Mouse (Mus musculus) stomach, postnatal 0 days (tissue): ENCODE results near the gene Oog4. TPM values are rescaled to one million over a fixed set of nuclear protein-coding genes. Genes with fewer than 3 reads are reported as not detected.
A peak's percentile ranks its signal among the peaks of the same experiment; 100 is the strongest.

Source experiments
- ATAC-seq: fragments of 200-750 bp; cut with Nextera tagmentation; 2 replicates; pipeline ENCODE4 v1.8.0; 2017; ENCODE audit not compliant: low FRiP score, low TSS enrichment
- DNase-seq: peaks from one replicate; pipeline ENCODE4 v3.0.0-alpha.2; 2016; ENCODE audit warnings: low spot score
- H3K27ac ChIP-seq: fragments of 300-500 bp; sonication (generic); replicated peaks from 2 replicates; pipeline ENCODE4 v1.5.1; 2014; ENCODE audit warnings: mild to moderate bottlenecking, control low read depth
- H3K27me3 ChIP-seq: fragments of 300-500 bp; sonication (generic); 2 replicates; pipeline ENCODE4 v1.6.1; 2014; ENCODE audit warnings: low read length; ENCODE audit not compliant: control insufficient read depth, insufficient read depth
- H3K36me3 ChIP-seq: fragments of 300-500 bp; sonication (generic); 2 replicates; pipeline ENCODE4 v1.6.1; 2014; ENCODE audit warnings: low read length, mixed read lengths; ENCODE audit not compliant: control insufficient read depth, insufficient read depth
- H3K4me1 ChIP-seq: fragments of 300-500 bp; sonication (generic); replicated peaks from 2 replicates; pipeline ENCODE4 v1.6.1; 2014; ENCODE audit warnings: antibody characterized with exemption; ENCODE audit not compliant: control insufficient read depth, insufficient read depth
- H3K4me2 ChIP-seq: fragments of 300-500 bp; sonication (generic); replicated peaks from 2 replicates; pipeline ENCODE4 v1.6.1; 2014; ENCODE audit warnings: low read depth, mild to moderate bottlenecking, control low read depth, moderate library complexity
- H3K4me3 ChIP-seq: fragments of 300-500 bp; sonication (generic); 2 replicates; pipeline ENCODE4 v1.5.1; 2014; ENCODE audit warnings: low read depth, low read length, control low read depth
- H3K9ac ChIP-seq: fragments of 300-500 bp; sonication (generic); 2 replicates; pipeline ENCODE4 v1.6.1; 2014; ENCODE audit warnings: mild to moderate bottlenecking, low read length, control low read depth, mixed read lengths
- H3K9me3 ChIP-seq: fragments of 300-500 bp; sonication (generic); 2 replicates; pipeline ENCODE4 v1.6.1; 2016; ENCODE audit warnings: low read length; ENCODE audit not compliant: control insufficient read depth
- CTCF ChIP-seq: IDR thresholded peaks from 2 replicates; pipeline ENCODE4 v1.5.1; 2016; ENCODE audit warnings: antibody characterized with exemption, low read depth, mild to moderate bottlenecking, moderate library complexity
- EP300 ChIP-seq: optimal IDR thresholded peaks from 2 replicates; pipeline ENCODE3; 2016; ENCODE audit warnings: antibody characterized with exemption
- whole genome bisulfite sequencing: fragments of 180-500 bp; shearing (Covaris S2); extraction: QIAGEN DNeasy Blood & Tissue Kit; methylation state at CpG from one replicate; pipeline ENCODE4 v1.1.7; 2014; 5-methylcytosine and 5-hydroxymethylcytosine counted together
- polyA plus RNA-seq: library from polyadenylated mRNA; unstranded; fragments of >200 nt; fragmentation: Nextera tagmentation; extraction: Ambion mirVana; gene quantifications from 2 replicates; pipeline ENCODE4 v1.2.1, GENCODE M21; 2015

Gene Oog4
- polyA plus RNA-seq, 1 experiment from 2014 or later: not detected

- DNase-seq: peak; percentile 47
- Histone ChIP-seq H3K36me3 (peaks cover 3% of the 10 kb centered on the region; the same call in 1 of the 2 replicates), H3K27ac (peak overlapping the region; percentile 65; the same call in 1 of the 2 replicates), H3K4me1 (peaks cover 3% of the 10 kb centered on the region; the same call in 1 of the 2 replicates), H3K4me3 (peak overlapping the region; percentile 59), H3K27me3 (no peaks in the 10 kb centered on the region), H3K4me2 (peak overlapping the region; percentile 46), H3K9ac (no peak overlapping the region; the same call in 1 of the 2 replicates), H3K9me3 (no peaks in the 10 kb centered on the region)
- peak; percentile 13; the same call in 1 of the 2 replicates for ATAC-seq
- no peak for TF ChIP-seq EP300
- no peak for TF ChIP-seq CTCF
- 54% methylated on average over 5 of the region's 5 CpGs for whole genome bisulfite sequencing
Observed at GRCm38 (mm10) chr4:143411566-143412218, 38.4 kb downstream of the Oog4 start.

GRCm38 (mm10) chr4:143394181-143394580 lies 55.9 kb downstream of the Oog4 start, which contains the start of gene Pramel1:
Pramel1 (plus strand) TSS chr4:143394428.
- Histone ChIP-seq H3K9ac (no peak within 1 kb of the TSS), H3K4me3 (no peak within 1 kb of the TSS), H3K27ac (no peak within 1 kb of the TSS), H3K4me1 (no peaks in the 10 kb centered on the region), H3K36me3 (no peaks in the 10 kb centered on the region), H3K27me3 (no peaks in the 10 kb centered on the region), H3K4me2 (no peak within 1 kb of the TSS), H3K9me3 (no peaks in the 10 kb centered on the region)
- 77% methylated on average over 26 of the region's 26 CpGs for WGBS
- TF ChIP-seq EP300 (no peak), CTCF (no peak)
- ATAC-seq (no peak), DNase-seq (no peak)

GRCm38 (mm10) chr4:143388955-143389702 lies 61.0 kb downstream of the Oog4 start:
- H3K27me3 ChIP-seq: no peaks in the 10 kb centered on the region
- 10% methylated on average over 25 of the region's 43 CpGs for WGBS
- peak overlapping the region; percentile 38 for H3K4me3 ChIP-seq
- H3K27ac ChIP-seq: no peak overlapping the region
- TF ChIP-seq CTCF (peak; percentile 62), EP300 (no peak)
- peak overlapping the region; percentile 41 for H3K9ac ChIP-seq
- H3K36me3 ChIP-seq: no peaks in the 10 kb centered on the region
- ATAC-seq (peak; percentile 80), DNase-seq (peak; percentile 61)
- H3K4me1 ChIP-seq: no peaks in the 10 kb centered on the region
- peak overlapping the region; percentile 55 for H3K4me2 ChIP-seq
- no peaks in the 10 kb centered on the region for H3K9me3 ChIP-seq

Other genes starting within 250 kb of the Oog4 start
- gene Prdm2, start 237.3 kb downstream of the Oog4 start, polyA plus RNA-seq: 4.7 and 5.0 TPM in 2 replicates
- gene Pdpn, start 150.8 kb downstream of the Oog4 start, polyA plus RNA-seq: 27.5 and 36.0 TPM in 2 replicates
- gene Lrrc38, start 100.6 kb downstream of the Oog4 start, polyA plus RNA-seq: 0.06 TPM in 1 of 2 replicates, not detected in the other
- not detected in 2 replicates for gene Pramel1, start 55.9 kb downstream of the Oog4 start, polyA plus RNA-seq
- 5.9 and 7.0 TPM in 2 replicates for gene Pramef8, start 37.9 kb downstream of the Oog4 start, polyA plus RNA-seq
- gene Gm13043, start 61.0 kb upstream of the Oog4 start, polyA plus RNA-seq: not detected in 2 replicates
- gene Gm13040, start 85.6 kb upstream of the Oog4 start, polyA plus RNA-seq: not detected in 2 replicates
- gene BC080695, start 101.4 kb upstream of the Oog4 start, polyA plus RNA-seq: not detected in 2 replicates
- not detected in 2 replicates for gene Gm13057, start 101.4 kb upstream of the Oog4 start, polyA plus RNA-seq
- not detected in 2 replicates for gene Gm13083, start 164.7 kb upstream of the Oog4 start, polyA plus RNA-seq
- gene Gm13088, start 206.9 kb upstream of the Oog4 start, polyA plus RNA-seq: not detected in 2 replicates